ENCODE assay signal across 11 mouse cellular contexts in the genomic region with DNA sequence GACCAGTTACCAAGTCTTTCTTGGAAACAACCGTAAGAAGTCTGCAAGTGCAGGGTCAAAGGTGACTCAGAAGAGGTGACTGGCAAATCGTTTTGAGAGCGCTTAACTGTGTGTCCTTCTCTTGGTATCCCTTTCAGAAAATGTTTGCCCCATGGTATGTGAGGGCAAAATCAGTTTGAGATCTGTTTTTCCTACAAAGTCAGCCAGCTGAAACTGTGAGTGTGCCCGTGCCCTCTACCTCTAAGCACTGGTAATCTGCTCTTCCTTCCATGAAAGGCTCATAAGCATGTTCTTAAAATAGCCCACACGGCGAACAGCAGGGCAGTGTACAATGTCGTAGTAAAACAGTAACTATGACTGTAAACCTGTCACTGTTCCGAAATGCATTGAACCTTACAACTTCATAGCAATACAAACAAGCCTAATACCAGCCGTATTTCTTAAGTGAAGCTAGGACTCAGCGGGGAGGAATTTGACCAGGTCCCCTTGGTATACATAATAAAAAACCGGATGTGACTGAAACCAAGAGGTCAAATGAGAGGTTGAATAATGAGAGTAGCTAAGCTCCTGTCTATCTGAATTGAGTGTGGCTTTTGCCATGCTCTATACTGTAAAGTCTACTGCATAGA. TPM values are rescaled to one million over a fixed set of nuclear protein-coding genes. Genes with fewer than 3 reads are reported as not detected.
DNase-seq lines count a peak whose midpoint lies in the region; ATAC-seq and TF ChIP-seq lines count a peak whose summit lies in the region.
"Had no signal": no experiment of that assay in that cellular context is flagged by ENCODE, and none has a peak within 500 bp of the region (broad histone marks: within the 10 kb centered on the region; RNA-seq: fewer than 3 reads in every experiment).

No protein-coding gene starts in this region.

- ATAC-seq in neural tube, embryonic 14.5 days (ENCODE audit: low read depth), result peak; percentile 17; the same call in 1 of the 2 replicates
- no peak for ATAC-seq in neural tube, embryonic 15.5 days (ENCODE audit: low FRiP score)
- ATAC-seq: hindbrain, embryonic 16.5 days had no signal

- H3K4me2 ChIP-seq in neural tube, embryonic 14.5 days (ENCODE audit: low read depth, low read length), result no peak overlapping the region
- no peak overlapping the region for H3K4me2 ChIP-seq in neural tube, embryonic 15.5 days

- H3K4me3 ChIP-seq in neural tube, embryonic 14.5 days (ENCODE audit: low read depth, low read length), result no peak overlapping the region
- no peak overlapping the region for H3K4me3 ChIP-seq in neural tube, embryonic 15.5 days (replicated peaks)
- H3K4me3 ChIP-seq in cerebellum, adult 2 months (replicated peaks; ENCODE audit: insufficient read depth, low read depth, low read length), result no peak overlapping the region
- H3K4me3 ChIP-seq: megakaryocyte, embryonic 14.5 days had no signal

- no peaks in the 10 kb centered on the region for H3K27me3 ChIP-seq in neural tube, embryonic 14.5 days (ENCODE audit: control insufficient read depth, insufficient read depth, low read length)
- H3K27me3 ChIP-seq in neural tube, embryonic 15.5 days (replicated peaks), result no peaks in the 10 kb centered on the region
- no peaks in the 10 kb centered on the region for H3K27me3 ChIP-seq in cerebellum, adult 2 months (ENCODE audit: control insufficient read depth, insufficient read depth, low read length)
- H3K27me3 ChIP-seq: megakaryocyte, embryonic 14.5 days had no signal

- no peak for TF ChIP-seq CTCF in cerebellum, adult 2 months (IDR thresholded peaks at IDR 0.05; ENCODE audit: borderline replicate concordance, insufficient read depth, low read depth, low read length)

- 29% methylated on average over 11 of the region's 11 CpGs for WGBS in neural tube, embryonic 14.5 days
- WGBS in neural tube, embryonic 15.5 days, result 29% methylated on average over 11 of the region's 11 CpGs
- 16% methylated on average over 11 of the region's 11 CpGs for whole genome bisulfite sequencing in large intestine, adult 2 months
- WGBS in cerebellum, adult 2 months, result 80% methylated on average over 11 of the region's 11 CpGs

- no peak overlapping the region for H3K27ac ChIP-seq in neural tube, embryonic 14.5 days (ENCODE audit: low read depth, low read length)
- H3K27ac ChIP-seq in neural tube, embryonic 15.5 days (replicated peaks), result no peak overlapping the region
- H3K27ac ChIP-seq in cerebellum, adult 2 months (ENCODE audit: insufficient read depth, low read length), result no peak overlapping the region

- no peak for TF ChIP-seq POLR2A in cerebellum, adult 2 months (IDR thresholded peaks at IDR 0.05; ENCODE audit: borderline replicate concordance, insufficient read depth, low read length)

- intact Hi-C loops in left cerebral cortex, postnatal 4 days (cut with DNase I), result no loop called here

- no peak overlapping the region for H3K9ac ChIP-seq in neural tube, embryonic 14.5 days (replicated peaks; ENCODE audit: low read depth, low read length)
- H3K9ac ChIP-seq in neural tube, embryonic 15.5 days (replicated peaks), result no peak overlapping the region

- H3K4me1 ChIP-seq in neural tube, embryonic 14.5 days (ENCODE audit: control insufficient read depth, insufficient read depth, low read length), result no peaks in the 10 kb centered on the region
- peaks cover 8% of the 10 kb centered on the region for H3K4me1 ChIP-seq in neural tube, embryonic 15.5 days
- H3K4me1 ChIP-seq in cerebellum, adult 2 months (ENCODE audit: control insufficient read depth, insufficient read depth, low read length), result no peaks in the 10 kb centered on the region

- H3K36me3 ChIP-seq in neural tube, embryonic 14.5 days (ENCODE audit: control insufficient read depth, insufficient read depth, low read length), result no peaks in the 10 kb centered on the region
- no peaks in the 10 kb centered on the region for H3K36me3 ChIP-seq in neural tube, embryonic 15.5 days

- no peaks in the 10 kb centered on the region for H3K9me3 ChIP-seq in neural tube, embryonic 14.5 days (ENCODE audit: control insufficient read depth, low read length)
- no peaks in the 10 kb centered on the region for H3K9me3 ChIP-seq in neural tube, embryonic 15.5 days (replicated peaks)
- H3K9me3 ChIP-seq: megakaryocyte, embryonic 14.5 days had no signal

- DNase-seq in embryo, embryonic 11 days, result peak; percentile 47
- no peak for DNase-seq in embryo, embryonic 10.5 days (ENCODE audit: low spot score)
- DNase-seq in large intestine, adult 2 months (ENCODE audit: low read depth, low spot score), result peak; percentile 59
- no peak for DNase-seq in left cerebral cortex, adult 18-20 months (ENCODE audit: low spot score in 2 of 2)
- no peak for DNase-seq in cerebellum, adult 2 months
- no peak for DNase-seq in left cerebral cortex, postnatal 4 days
- DNase-seq: cerebellum, adult 9-10 months had no signal

RNA-seq across cellular contexts. Expression of a gene that starts 14.2 kb away (rescaled TPM):
- 32.9 and 37.0 TPM in 2 replicates for polyA plus RNA-seq in neural tube, embryonic 14.5 days (2014; fragmentation: Nextera tagmentation; extraction: Ambion mirVana)
- 29.1 and 29.8 TPM in 2 replicates for polyA plus RNA-seq in neural tube, embryonic 15.5 days (2015; fragmentation: Nextera tagmentation; extraction: Ambion mirVana)
- polyA plus RNA-seq in large intestine, adult 2 months (2012; rRNA removed), result 8.5 and 18.2 TPM in 2 replicates
- total RNA-seq in left cerebral cortex, adult 18-20 months (2021), result 100 to 1,000 TPM; 138 to 149 TPM
- 40.6 and 43.2 TPM in 2 replicates for polyA plus RNA-seq in cerebellum, adult 2 months (2012; rRNA removed)
- 10 to 100 TPM; 29.7 to 30.6 TPM for total RNA-seq in left cerebral cortex, postnatal 4 days (2021)

Comparison
In these comparisons a context has a peak if more than half of its experiments do, and no peak if none do; other contexts are left out.
1. DNase-seq: peak in embryo, embryonic 11 days (single experiment) and large intestine, adult 2 months (single experiment); none in embryo, embryonic 10.5 days (single experiment), left cerebral cortex, adult 18-20 months (0 of 2), cerebellum, adult 2 months (0 of 2) and left cerebral cortex, postnatal 4 days (single experiment).